Mouse (Mus musculus): ENCODE data around the gene Gnaz.

Gnaz gene

DNA sequence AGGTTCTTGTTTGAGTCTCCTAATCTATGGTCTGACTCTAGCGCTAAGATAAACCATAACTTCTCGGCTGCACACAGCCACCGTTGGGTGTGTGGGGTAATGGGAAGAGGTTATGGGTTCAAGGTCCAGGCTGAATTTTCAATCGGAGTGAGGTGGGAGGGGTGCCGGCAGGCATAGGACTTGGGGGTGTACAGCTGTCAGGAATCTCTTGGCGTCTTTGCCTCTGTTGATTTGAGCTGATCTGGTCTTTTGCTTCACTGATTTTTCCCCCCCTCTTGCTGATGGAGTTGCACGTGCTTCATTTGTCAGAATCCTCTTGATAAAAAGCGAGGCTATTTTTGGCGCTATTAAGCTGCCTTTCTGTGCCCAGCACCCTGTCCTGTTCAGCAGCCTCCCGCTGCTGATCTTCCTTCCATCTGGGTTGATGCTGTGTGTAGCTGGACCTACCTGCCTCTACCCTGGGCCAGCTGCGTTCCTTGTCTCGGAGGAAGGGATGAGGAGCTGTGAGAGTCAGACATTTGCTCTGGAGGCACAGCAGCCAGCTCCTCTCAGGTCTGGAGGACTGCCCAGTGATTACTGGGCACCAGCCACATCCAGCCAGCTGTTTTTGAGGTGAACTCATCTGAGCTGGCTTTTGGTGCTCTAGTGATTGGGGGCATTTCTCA is 96.5 kb downstream of the Gnaz start:
- no peak for DNase-seq

DNA sequence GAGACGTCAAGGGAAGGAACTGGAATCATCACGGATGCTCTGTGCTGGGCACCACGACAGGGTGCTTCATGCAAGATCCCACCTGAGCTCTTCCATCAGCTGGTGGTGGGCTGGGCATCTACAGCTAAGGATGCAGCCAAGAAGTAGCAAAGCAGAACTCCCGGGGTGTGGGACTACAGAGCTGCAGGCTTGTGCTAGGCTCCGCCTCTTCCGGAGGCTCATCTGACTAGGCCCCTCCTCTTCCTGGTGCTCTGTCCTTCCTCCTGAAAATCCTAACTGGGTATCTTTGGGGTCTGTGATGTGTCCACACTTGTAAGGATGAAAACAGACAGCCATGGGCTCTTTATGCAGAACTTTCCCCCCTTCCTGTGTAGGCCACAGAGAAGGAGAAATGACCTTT is 98.7 kb downstream of the Gnaz start:
- DNase-seq: no peak

All from lung, postnatal 14 days (tissue).